Mouse (Mus musculus): ENCODE measurements at regions not wholly inside any gene's neighbourhood (a gene's known extent, or its start where the extent isn't known, plus 50 kb on each side); places are given as distances from the start of the nearest gene placed in this dataset.

- no peak overlapping the region for H3K4me3 ChIP-seq (ENCODE audit: low read depth, low read length)
- no peaks in the 10 kb centered on the region for H3K4me1 ChIP-seq (replicated peaks; ENCODE audit: control insufficient read depth, insufficient read depth, low read length)
- H3K4me2 ChIP-seq (replicated peaks; ENCODE audit: low read depth): no peak overlapping the region
- no peaks in the 10 kb centered on the region for H3K9me3 ChIP-seq (ENCODE audit: control insufficient read depth)
- no peak overlapping the region for H3K27ac ChIP-seq (ENCODE audit: low read depth, low read length)
- H3K36me3 ChIP-seq (ENCODE audit: control insufficient read depth, insufficient read depth): no peaks in the 10 kb centered on the region
- WGBS: 81% methylated on average over 10 of the region's 10 CpGs
- peak; percentile 31; the same call in 1 of the 2 replicates for TF ChIP-seq CTCF (IDR thresholded peaks at IDR 0.05; ENCODE audit: low read depth)
- H3K9ac ChIP-seq (ENCODE audit: low read depth, low read length): no peak overlapping the region
- H3K27me3 ChIP-seq (replicated peaks; ENCODE audit: control insufficient read depth, insufficient read depth, low read length): no peaks in the 10 kb centered on the region
- no peak for ATAC-seq
Measured at GRCm38 (mm10) chr2:72644151-72644843, 168.3 kb downstream of the Cdca7 start.

- ATAC-seq: no peak
- H3K4me1 ChIP-seq (replicated peaks; ENCODE audit: control insufficient read depth, insufficient read depth, low read length): no peaks in the 10 kb centered on the region
- no peak for TF ChIP-seq CTCF (IDR thresholded peaks at IDR 0.05; ENCODE audit: low read depth)
- no peak overlapping the region for H3K9ac ChIP-seq (ENCODE audit: low read depth, low read length)
- no peak overlapping the region for H3K4me2 ChIP-seq (replicated peaks; ENCODE audit: low read depth)
- H3K4me3 ChIP-seq (ENCODE audit: low read depth, low read length): no peak overlapping the region
- H3K36me3 ChIP-seq (ENCODE audit: control insufficient read depth, insufficient read depth): no peaks in the 10 kb centered on the region
- H3K27me3 ChIP-seq (replicated peaks; ENCODE audit: control insufficient read depth, insufficient read depth, low read length): no peaks in the 10 kb centered on the region
- H3K9me3 ChIP-seq (ENCODE audit: control insufficient read depth): no peaks in the 10 kb centered on the region
- H3K27ac ChIP-seq (ENCODE audit: low read depth, low read length): no peak overlapping the region
- 71% methylated on average over 5 of the region's 5 CpGs for WGBS
Measured at GRCm38 (mm10) chr2:72647642-72648041, 171.7 kb downstream of the Cdca7 start.

GRCm38 (mm10) chr2:72648294-72648693 is 172.3 kb downstream of the Cdca7 start:
- Histone ChIP-seq H3K36me3 (ENCODE audit: control insufficient read depth, insufficient read depth) (no peaks in the 10 kb centered on the region), H3K4me1 (replicated peaks; ENCODE audit: control insufficient read depth, insufficient read depth, low read length) (no peaks in the 10 kb centered on the region), H3K4me3 (ENCODE audit: low read depth, low read length) (no peak overlapping the region), H3K27me3 (replicated peaks; ENCODE audit: control insufficient read depth, insufficient read depth, low read length) (no peaks in the 10 kb centered on the region), H3K27ac (ENCODE audit: low read depth, low read length) (no peak overlapping the region), H3K9me3 (ENCODE audit: control insufficient read depth) (no peaks in the 10 kb centered on the region), H3K9ac (ENCODE audit: low read depth, low read length) (no peak overlapping the region), H3K4me2 (replicated peaks; ENCODE audit: low read depth) (no peak overlapping the region)
- TF ChIP-seq CTCF (IDR thresholded peaks at IDR 0.05; ENCODE audit: low read depth): no peak
- 63% methylated on average over 5 of the region's 5 CpGs for WGBS
- ATAC-seq: no peak

GRCm38 (mm10) chr2:72655864-72656263 is 179.9 kb downstream of the Cdca7 start:
- Histone ChIP-seq H3K9me3 (ENCODE audit: control insufficient read depth) (no peaks in the 10 kb centered on the region), H3K9ac (ENCODE audit: low read depth, low read length) (no peak overlapping the region), H3K4me1 (replicated peaks; ENCODE audit: control insufficient read depth, insufficient read depth, low read length) (no peaks in the 10 kb centered on the region), H3K27ac (ENCODE audit: low read depth, low read length) (no peak overlapping the region), H3K36me3 (ENCODE audit: control insufficient read depth, insufficient read depth) (no peaks in the 10 kb centered on the region), H3K4me3 (ENCODE audit: low read depth, low read length) (no peak overlapping the region), H3K27me3 (replicated peaks; ENCODE audit: control insufficient read depth, insufficient read depth, low read length) (no peaks in the 10 kb centered on the region), H3K4me2 (replicated peaks; ENCODE audit: low read depth) (no peak overlapping the region)
- peak; percentile 60 for TF ChIP-seq CTCF (IDR thresholded peaks at IDR 0.05; ENCODE audit: low read depth)
- no peak for ATAC-seq
- WGBS: 66% methylated on average over 9 of the region's 9 CpGs

GRCm38 (mm10) chr2:72657101-72657920 is 181.4 kb downstream of the Cdca7 start:
- Histone ChIP-seq H3K4me3 (ENCODE audit: low read depth, low read length) (no peak overlapping the region), H3K9ac (ENCODE audit: low read depth, low read length) (no peak overlapping the region), H3K9me3 (ENCODE audit: control insufficient read depth) (no peaks in the 10 kb centered on the region), H3K36me3 (ENCODE audit: control insufficient read depth, insufficient read depth) (no peaks in the 10 kb centered on the region), H3K27me3 (replicated peaks; ENCODE audit: control insufficient read depth, insufficient read depth, low read length) (no peaks in the 10 kb centered on the region), H3K4me2 (replicated peaks; ENCODE audit: low read depth) (no peak overlapping the region), H3K4me1 (replicated peaks; ENCODE audit: control insufficient read depth, insufficient read depth, low read length) (no peaks in the 10 kb centered on the region), H3K27ac (ENCODE audit: low read depth, low read length) (no peak overlapping the region)
- ATAC-seq: no peak
- 71% methylated on average over 10 of the region's 10 CpGs for WGBS
- no peak for TF ChIP-seq CTCF (IDR thresholded peaks at IDR 0.05; ENCODE audit: low read depth)

- no peak overlapping the region for H3K4me2 ChIP-seq (replicated peaks; ENCODE audit: low read depth)
- H3K36me3 ChIP-seq (ENCODE audit: control insufficient read depth, insufficient read depth): no peaks in the 10 kb centered on the region
- TF ChIP-seq CTCF (IDR thresholded peaks at IDR 0.05; ENCODE audit: low read depth): no peak
- H3K27me3 ChIP-seq (replicated peaks; ENCODE audit: control insufficient read depth, insufficient read depth, low read length): no peaks in the 10 kb centered on the region
- WGBS: 57% methylated on average over 7 of the region's 7 CpGs
- H3K27ac ChIP-seq (ENCODE audit: low read depth, low read length): no peak overlapping the region
- ATAC-seq: no peak
- H3K9ac ChIP-seq (ENCODE audit: low read depth, low read length): no peak overlapping the region
- no peak overlapping the region for H3K4me3 ChIP-seq (ENCODE audit: low read depth, low read length)
- no peaks in the 10 kb centered on the region for H3K4me1 ChIP-seq (replicated peaks; ENCODE audit: control insufficient read depth, insufficient read depth, low read length)
- H3K9me3 ChIP-seq (ENCODE audit: control insufficient read depth): no peaks in the 10 kb centered on the region
Measured at GRCm38 (mm10) chr2:72662396-72662795, 186.4 kb downstream of the Cdca7 start.

All from intestine, postnatal 0 days (tissue).